ENCODE assay signal across 8 mouse cellular contexts in genomic region chr6:114882675-114883074, GRCm38 (mm10).
DNase-seq lines count a peak whose midpoint lies in the region; ATAC-seq lines count a peak whose summit lies in the region.

No protein-coding gene starts in this region.

- no peak overlapping the region for H3K4me2 ChIP-seq in heart, embryonic 16.5 days (ENCODE audit: low read depth, low read length)
- no peak overlapping the region; the same call in 1 of the 2 replicates for H3K4me2 ChIP-seq in hindbrain, embryonic 14.5 days (replicated peaks)
- peak overlapping the region; percentile 35 for H3K4me2 ChIP-seq in midbrain, embryonic 12.5 days (replicated peaks)

- H3K9me3 ChIP-seq in heart, embryonic 16.5 days (replicated peaks; ENCODE audit: control insufficient read depth, low read length), result no peaks in the 10 kb centered on the region
- H3K9me3 ChIP-seq in hindbrain, embryonic 14.5 days (ENCODE audit: control insufficient read depth, low read length), result no peaks in the 10 kb centered on the region
- no peaks in the 10 kb centered on the region for H3K9me3 ChIP-seq in midbrain, embryonic 12.5 days

- WGBS in heart, embryonic 16.5 days, result 30% methylated on average over 7 of the region's 7 CpGs
- 8% methylated on average over 7 of the region's 7 CpGs for WGBS in hindbrain, embryonic 14.5 days
- WGBS in midbrain, embryonic 12.5 days, result 9% methylated on average over 7 of the region's 7 CpGs

- peak overlapping the region; percentile 90 for H3K27ac ChIP-seq in heart, embryonic 16.5 days (ENCODE audit: low read length)
- peak overlapping the region; percentile 95 for H3K27ac ChIP-seq in hindbrain, embryonic 14.5 days
- H3K27ac ChIP-seq in midbrain, embryonic 12.5 days (replicated peaks), result peak overlapping the region; percentile 93

- no peaks in the 10 kb centered on the region for H3K27me3 ChIP-seq in heart, embryonic 16.5 days (ENCODE audit: control insufficient read depth, insufficient read depth, low read length)
- H3K27me3 ChIP-seq in hindbrain, embryonic 14.5 days (ENCODE audit: control insufficient read depth, insufficient read depth, low read length), result no peaks in the 10 kb centered on the region
- H3K27me3 ChIP-seq in midbrain, embryonic 12.5 days, result no peaks in the 10 kb centered on the region

- H3K4me3 ChIP-seq in heart, embryonic 16.5 days (ENCODE audit: low read length), result no peak overlapping the region
- no peak overlapping the region for H3K4me3 ChIP-seq in hindbrain, embryonic 14.5 days (replicated peaks; ENCODE audit: low read length)
- H3K4me3 ChIP-seq in midbrain, embryonic 12.5 days, result no peak overlapping the region

- DNase-seq in heart, postnatal 36 days, result no peak
- peak; percentile 45 for DNase-seq in embryo, embryonic 11 days
- DNase-seq in hindbrain, embryonic 14.5 days (ENCODE audit: low spot score), result no peak
- DNase-seq in gastrocnemius, postnatal 25 days, result no peak
- no peak for DNase-seq in cerebellum, adult 11-12 months
- DNase-seq in thymus, postnatal 4 days, result no peak

- H3K36me3 ChIP-seq in heart, embryonic 16.5 days (ENCODE audit: control insufficient read depth, insufficient read depth), result peaks cover 3% of the 10 kb centered on the region; the same call in 1 of the 2 replicates
- no peaks in the 10 kb centered on the region for H3K36me3 ChIP-seq in hindbrain, embryonic 14.5 days (replicated peaks; ENCODE audit: control insufficient read depth, insufficient read depth)
- H3K36me3 ChIP-seq in midbrain, embryonic 12.5 days, result peaks cover 18% of the 10 kb centered on the region

- no peak for ATAC-seq in heart, embryonic 16.5 days (replicated peaks; ENCODE audit: extremely low read depth, insufficient read depth, low FRiP score)
- ATAC-seq in hindbrain, embryonic 14.5 days (ENCODE audit: low FRiP score), result peak; percentile 33; the same call in 1 of the 2 replicates
- ATAC-seq in midbrain, embryonic 12.5 days (ENCODE audit: low FRiP score, low read depth), result peak; percentile 35

- peak overlapping the region; percentile 55 for H3K9ac ChIP-seq in heart, embryonic 16.5 days (ENCODE audit: low read length)
- peak overlapping the region; percentile 51; the same call in 1 of the 2 replicates for H3K9ac ChIP-seq in hindbrain, embryonic 14.5 days
- peak overlapping the region; percentile 21 for H3K9ac ChIP-seq in midbrain, embryonic 12.5 days (replicated peaks)

- H3K4me1 ChIP-seq in heart, embryonic 16.5 days (ENCODE audit: control insufficient read depth, insufficient read depth, low read length), result peaks cover 79% of the 10 kb centered on the region
- peaks cover 52% of the 10 kb centered on the region for H3K4me1 ChIP-seq in hindbrain, embryonic 14.5 days (replicated peaks; ENCODE audit: control insufficient read depth, insufficient read depth, low read length)
- peaks cover 79% of the 10 kb centered on the region for H3K4me1 ChIP-seq in midbrain, embryonic 12.5 days

- intact Hi-C loops in heart, postnatal 36 days (cut with DNase I), result no loop called here
